Mouse (Mus musculus): ENCODE data around the gene Rmnd5a. TPM values are rescaled to one million over a fixed set of nuclear protein-coding genes. Genes with fewer than 3 reads are reported as not detected.
A peak's percentile ranks its signal among the peaks of the same experiment; 100 is the strongest.

The Rmnd5a gene
- polyA plus RNA-seq, 2 experiments from 2014 or later = 11.6 to 18.4 TPM

DNA sequence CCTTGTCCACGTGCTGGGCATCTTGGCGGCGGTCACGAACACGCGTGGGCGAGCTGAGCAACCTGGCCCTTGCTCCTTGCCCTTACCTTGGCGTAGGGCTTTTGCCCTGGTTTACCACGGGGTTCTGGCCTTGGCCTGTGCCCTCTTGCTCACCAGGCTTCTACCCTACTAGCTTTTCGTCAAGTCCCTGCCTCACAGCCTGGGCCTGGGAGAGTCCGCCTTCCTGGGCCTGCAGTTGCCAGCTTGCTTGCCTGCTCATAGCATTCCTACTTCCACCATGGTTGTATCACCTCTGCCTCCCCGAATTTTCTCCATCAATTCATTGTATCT, 779 bp upstream of the Rmnd5a start:
- ATAC-seq = no peak

GRCm38 (mm10) chr6:71440217-71440491, 283 bp downstream of the Rmnd5a start:
- ATAC-seq = no peak

- peak; percentile 0 for ATAC-seq
Observed at GRCm38 (mm10) chr6:71439506-71440216, 776 bp downstream of the Rmnd5a start.

GRCm38 (mm10) chr6:71438070-71438469, 2.4 kb downstream of the Rmnd5a start:
- no peak for ATAC-seq

DNA sequence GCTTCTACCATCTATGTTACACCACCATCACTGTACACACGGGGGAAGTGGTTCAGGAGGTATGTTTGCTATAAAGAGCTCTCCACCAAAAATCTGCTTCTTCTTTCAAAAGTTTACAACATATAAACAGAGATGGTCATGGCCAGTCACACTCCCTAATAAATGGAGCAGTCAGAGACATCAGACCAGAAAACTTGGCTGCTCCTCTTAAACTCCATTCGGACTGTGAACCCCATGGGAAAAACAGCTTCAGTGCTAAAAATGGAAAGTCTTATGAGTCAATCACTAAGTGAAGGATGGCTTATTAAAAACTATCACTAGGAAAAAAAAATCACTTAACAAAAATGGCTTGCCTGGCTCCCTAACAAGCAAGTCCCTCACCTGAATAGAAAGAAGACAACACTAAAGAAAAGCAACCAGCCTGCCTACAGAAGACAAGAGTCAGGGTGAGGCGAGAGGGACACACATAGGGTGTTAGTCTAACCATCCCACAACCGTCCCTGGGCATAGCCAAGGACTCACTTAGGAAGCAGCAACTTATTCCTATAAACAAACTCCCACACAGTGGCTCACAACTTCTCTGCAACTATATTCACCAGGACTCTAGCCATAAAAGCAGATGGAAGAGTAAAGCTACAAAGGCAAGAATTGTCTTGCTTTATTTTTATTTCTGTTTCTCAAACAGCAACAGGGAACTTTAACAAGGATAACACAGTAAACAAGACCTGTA, 12.3 kb downstream of the Rmnd5a start:
- ATAC-seq = no peak

DNA sequence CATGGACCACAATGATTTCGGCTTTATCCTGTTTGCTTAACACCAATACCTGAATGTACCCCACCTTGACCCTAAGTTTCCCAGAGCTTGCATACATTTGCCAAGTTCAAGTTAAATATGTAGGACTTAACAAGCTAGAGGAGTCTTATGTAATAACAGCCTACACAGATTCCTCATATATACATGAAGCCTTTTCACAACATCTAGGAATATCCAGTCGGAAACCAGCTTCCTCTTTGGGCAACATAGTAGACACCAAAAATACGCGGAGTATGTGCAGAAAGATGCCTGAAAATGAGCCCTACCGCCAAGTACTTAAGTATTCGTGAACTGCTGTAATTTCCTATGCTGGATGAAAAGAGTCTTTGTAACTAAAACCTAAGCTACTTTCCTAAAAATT, 14.8 kb downstream of the Rmnd5a start:
- no peak for ATAC-seq

DNA sequence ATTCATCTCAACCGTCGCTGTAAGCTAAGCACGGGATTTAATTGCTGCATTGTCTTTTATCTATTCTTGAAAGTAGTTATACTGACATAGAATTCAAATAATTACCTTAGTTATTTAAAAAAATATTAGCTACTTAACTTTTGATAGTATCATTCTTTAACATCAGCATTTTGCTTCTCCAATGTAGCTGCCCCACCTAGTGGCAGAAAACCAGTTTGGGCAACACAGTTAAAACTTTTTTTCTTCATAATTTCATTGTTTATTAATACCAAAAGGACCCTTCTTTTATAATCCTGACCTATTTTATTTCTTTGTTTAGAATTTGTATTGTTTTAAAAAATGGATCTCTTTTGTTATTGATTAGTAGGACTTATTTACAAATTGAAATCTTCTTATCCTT, 17.3 kb downstream of the Rmnd5a start:
- ATAC-seq = peak; percentile 32

DNA sequence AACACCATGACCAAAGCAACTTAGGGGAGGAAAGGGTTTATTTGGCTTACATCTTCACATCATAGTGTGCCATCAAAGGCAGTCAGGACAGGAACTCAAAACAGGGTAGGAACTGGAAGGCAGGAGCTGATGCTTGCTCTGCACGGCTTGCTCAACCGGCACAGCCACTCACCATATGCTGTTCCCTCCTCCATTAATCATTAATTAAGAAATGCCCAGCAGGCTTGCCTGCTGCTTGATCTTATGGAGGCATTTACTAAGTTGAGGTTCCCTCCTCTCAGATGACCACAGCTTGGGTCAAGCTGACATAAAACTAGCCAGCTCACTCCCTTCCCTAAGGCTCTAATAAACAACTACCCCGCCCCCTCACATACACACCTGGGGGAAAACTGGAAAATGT, 18.3 kb downstream of the Rmnd5a start:
- ATAC-seq = no peak

DNA sequence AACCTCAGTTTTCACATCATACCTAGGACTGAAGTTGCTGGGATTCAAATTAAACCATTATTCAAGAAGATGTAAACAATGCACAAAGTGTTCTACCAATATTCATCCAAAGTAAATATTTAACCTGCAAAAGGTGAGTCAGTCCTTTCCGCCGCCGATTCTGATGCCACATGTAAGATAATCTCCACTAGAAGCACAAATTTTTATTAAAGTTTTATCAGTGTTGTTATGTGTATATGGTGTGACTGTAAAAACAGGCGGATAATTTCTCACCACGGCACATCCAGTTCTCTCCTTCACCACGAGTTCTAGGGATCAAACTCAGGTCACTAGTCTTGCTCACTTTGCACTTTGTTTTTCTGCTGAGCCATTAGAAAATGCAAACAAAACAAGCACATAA, 19.6 kb downstream of the Rmnd5a start:
- ATAC-seq = no peak

DNA sequence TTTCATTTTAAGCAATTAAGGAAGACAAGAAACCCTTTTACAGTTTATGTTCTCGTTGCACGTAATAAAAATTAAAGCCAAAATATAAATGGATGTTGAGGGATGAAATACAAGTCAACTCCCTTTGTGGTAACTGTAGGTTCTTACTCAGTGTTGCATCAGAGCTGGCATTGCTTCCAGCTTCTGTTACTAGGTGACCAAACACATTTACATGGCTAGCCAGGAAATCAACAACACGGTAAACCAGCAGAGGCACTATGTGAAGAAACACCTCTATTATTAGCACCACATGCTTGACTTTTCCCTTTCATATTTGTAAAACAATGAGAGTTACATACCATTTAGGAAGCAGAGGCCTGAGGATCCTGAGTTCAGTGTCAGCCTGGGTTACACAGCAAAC, 21.6 kb downstream of the Rmnd5a start:
- ATAC-seq = no peak

GRCm38 (mm10) chr6:71415446-71415845, 25.0 kb downstream of the Rmnd5a start:
- no peak for ATAC-seq

- ATAC-seq = no peak
Observed at GRCm38 (mm10) chr6:71414624-71415023, 25.8 kb downstream of the Rmnd5a start.

- ATAC-seq = peak; percentile 67
Observed at GRCm38 (mm10) chr6:71398829-71399609, 41.4 kb downstream of the Rmnd5a start.

GRCm38 (mm10) chr6:71396761-71397160, 43.7 kb downstream of the Rmnd5a start:
- ATAC-seq = no peak

DNA sequence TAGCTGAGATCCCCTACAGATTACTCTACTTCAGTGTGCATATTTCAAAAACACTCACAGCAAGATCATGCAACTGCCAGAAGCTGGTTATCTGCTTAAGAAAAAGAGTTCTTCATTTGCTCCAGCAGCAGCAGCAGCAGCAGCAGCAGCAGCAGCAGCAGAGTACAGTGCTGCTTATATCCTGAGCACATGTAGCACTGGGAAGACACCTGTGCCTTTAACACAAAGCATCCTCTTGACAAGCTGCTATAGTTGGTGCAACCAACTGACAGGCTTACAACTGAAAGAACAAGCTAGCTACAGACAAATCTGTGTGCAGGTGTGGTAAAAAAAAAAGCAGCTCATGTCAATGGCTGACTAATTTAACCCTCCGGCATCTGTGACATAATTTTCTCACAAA, 44.4 kb downstream of the Rmnd5a start:
- ATAC-seq = no peak

GRCm38 (mm10) chr6:71390496-71390895, 49.9 kb downstream of the Rmnd5a start:
- ATAC-seq = no peak

GRCm38 (mm10) chr6:71381654-71382053, 58.8 kb downstream of the Rmnd5a start:
- ATAC-seq = no peak

GRCm38 (mm10) chr6:71376711-71377110, 63.7 kb downstream of the Rmnd5a start:
- ATAC-seq = no peak

- no peak for ATAC-seq
Observed at GRCm38 (mm10) chr6:71374921-71375320, 65.5 kb downstream of the Rmnd5a start.

- ATAC-seq = no peak
Observed at GRCm38 (mm10) chr6:71374311-71374829, 66.1 kb downstream of the Rmnd5a start.

GRCm38 (mm10) chr6:71373249-71373775, 67.1 kb downstream of the Rmnd5a start, which contains the start of gene Cd8a:
Gene Cd8a, plus strand, starts transcription at chr6:71373427.
- ATAC-seq = no peak

- no peak for ATAC-seq
Observed at GRCm38 (mm10) chr6:71372041-71372720, 68.3 kb downstream of the Rmnd5a start.
